Mouse (Mus musculus) kidney, postnatal 25 days (tissue): ENCODE results near the gene Brsk2.

ENCODE experiments used
- DNase-seq, 2 experiments: peaks; one replicate each; pipeline ENCODE4 v3.0.0; 2021; ENCODE audit warnings: mixed read lengths in 2 of 2

The Brsk2 gene

GRCm38 (mm10) chr7:142035048-142035811 is 85.7 kb downstream of the Brsk2 start:
- peak; percentile 44 to 49 for DNase-seq

GRCm38 (mm10) chr7:142037553-142038170 is 88.1 kb downstream of the Brsk2 start:
- peak; percentile 62 to 76 for DNase-seq

- DNase-seq = peak in 1 of 2 experiments; percentile 60
Observed at GRCm38 (mm10) chr7:142040756-142041155, 91.2 kb downstream of the Brsk2 start.

- no peak for DNase-seq
Observed at GRCm38 (mm10) chr7:142045344-142045743, 95.8 kb downstream of the Brsk2 start.

GRCm38 (mm10) chr7:142045932-142046331 is 96.4 kb downstream of the Brsk2 start:
- no peak for DNase-seq

- DNase-seq = no peak
Observed at GRCm38 (mm10) chr7:142050536-142050935, 101.0 kb downstream of the Brsk2 start.
